Mouse (Mus musculus): ENCODE data around the gene Tnfsf11.

- TF ChIP-seq CTCF (conservative IDR thresholded peaks at IDR 0.05; ENCODE audit: low read length) = no peak
- TF ChIP-seq NANOG (IDR thresholded peaks at IDR 0.05; ENCODE audit: borderline replicate concordance, low read length) = no peak
These were observed 21.8 kb downstream of the Tnfsf11 start for GRCm38 (mm10) chr14:78286011-78286548.
